Mouse (Mus musculus) spleen, adult 2 months (tissue): Measurements from ENCODE around the gene Gpc6.

Source experiments
- CTCF ChIP-seq: fragments of 200-500 bp; IDR thresholded peaks from 2 replicates; pipeline ENCODE4 v1.5.1; 2011; ENCODE audit warnings: mild to moderate bottlenecking, inconsistent platforms; ENCODE audit not compliant: insufficient read depth, insufficient read length, insufficient replicate concordance; ENCODE audit errors: extremely low read depth
- POLR2A ChIP-seq: fragments of 200-500 bp; IDR thresholded peaks from 2 replicates; pipeline ENCODE4 v1.6.1; 2011; ENCODE audit warnings: low read depth, low read length, inconsistent platforms

- no peak for TF ChIP-seq POLR2A
- TF ChIP-seq CTCF: no peak
These were observed 835.9 kb downstream of the Gpc6 start for GRCm38 (mm10) chr14:117760830-117761517.
